Mouse (Mus musculus) bone marrow macrophage, adult 2 months (primary cell): ENCODE data around the gene Slc38a11.

Experiments
- CTCF ChIP-seq: IDR thresholded peaks from 2 replicates; pipeline ENCODE4 v1.5.1; 2012; ENCODE audit warnings: low read depth, mild to moderate bottlenecking, low read length, moderate library complexity
- POLR2A ChIP-seq: IDR thresholded peaks from 2 replicates; pipeline ENCODE4 v1.6.1; 2012; ENCODE audit warnings: mild to moderate bottlenecking, low read depth, low read length, borderline replicate concordance

GRCm38 (mm10) chr2:65407110-65407509 lies 43.3 kb upstream of the Slc38a11 start:
- TF ChIP-seq CTCF (no peak), POLR2A (no peak)
